Mouse (Mus musculus) heart, embryonic 16.5 days (tissue): Measurements from ENCODE around the gene Adgrv1. TPM values are rescaled to one million over a fixed set of nuclear protein-coding genes. Genes with fewer than 3 reads are reported as not detected.

Source experiments
- ATAC-seq: fragments of 200-750 bp; cut with Nextera tagmentation; replicated peaks from 2 replicates; pipeline ENCODE4 v1.8.0; 2017; ENCODE audit warnings: moderate number of reproducible peaks; ENCODE audit not compliant: insufficient read depth, low FRiP score; ENCODE audit errors: extremely low read depth
- H3K27ac ChIP-seq: fragments of 300-500 bp; sonication (generic); 2 replicates; pipeline ENCODE4 v1.5.1; 2014; ENCODE audit warnings: mild to moderate bottlenecking, low read length, control low read depth, moderate library complexity
- H3K27me3 ChIP-seq: fragments of 300-500 bp; sonication (generic); 2 replicates; pipeline ENCODE4 v1.6.1; 2014; ENCODE audit warnings: low read length, mixed read lengths; ENCODE audit not compliant: control insufficient read depth, insufficient read depth
- H3K36me3 ChIP-seq: fragments of 300-500 bp; sonication (generic); 2 replicates; pipeline ENCODE4 v1.6.1; 2014; ENCODE audit not compliant: control insufficient read depth, insufficient read depth
- H3K4me1 ChIP-seq: fragments of 300-500 bp; sonication (generic); 2 replicates; pipeline ENCODE4 v1.6.1; 2014; ENCODE audit warnings: low read length, mixed read lengths; ENCODE audit not compliant: control insufficient read depth, insufficient read depth
- H3K4me2 ChIP-seq: fragments of 300-500 bp; sonication (generic); 2 replicates; pipeline ENCODE4 v1.6.1; 2014; ENCODE audit warnings: low read depth, mild to moderate bottlenecking, control low read depth, low read length
- H3K4me3 ChIP-seq: fragments of 300-500 bp; sonication (generic); 2 replicates; pipeline ENCODE4 v1.5.1; 2014; ENCODE audit warnings: mild to moderate bottlenecking, control low read depth, low read length
- H3K9ac ChIP-seq: fragments of 300-500 bp; sonication (generic); 2 replicates; pipeline ENCODE4 v1.6.1; 2014; ENCODE audit warnings: low read length, control low read depth
- H3K9me3 ChIP-seq: fragments of 300-500 bp; sonication (generic); replicated peaks from 2 replicates; pipeline ENCODE4 v1.6.1; 2016; ENCODE audit warnings: low read length; ENCODE audit not compliant: control insufficient read depth
- WGBS: fragments of 180-500 bp; shearing (Covaris S2); extraction: QIAGEN DNeasy Blood & Tissue Kit; methylation state at CpG from one replicate; pipeline ENCODE4 v1.1.7; 2014; 5-methylcytosine and 5-hydroxymethylcytosine counted together
- polyA plus RNA-seq: library from polyadenylated mRNA; unstranded; fragments of >200 nt; fragmentation: Nextera tagmentation; extraction: Ambion mirVana; gene quantifications from 2 replicates; pipeline ENCODE4 v1.2.1, GENCODE M21; 2015

The Adgrv1 gene
- polyA plus RNA-seq, 1 experiment from 2014 or later: 0.81 TPM

DNA sequence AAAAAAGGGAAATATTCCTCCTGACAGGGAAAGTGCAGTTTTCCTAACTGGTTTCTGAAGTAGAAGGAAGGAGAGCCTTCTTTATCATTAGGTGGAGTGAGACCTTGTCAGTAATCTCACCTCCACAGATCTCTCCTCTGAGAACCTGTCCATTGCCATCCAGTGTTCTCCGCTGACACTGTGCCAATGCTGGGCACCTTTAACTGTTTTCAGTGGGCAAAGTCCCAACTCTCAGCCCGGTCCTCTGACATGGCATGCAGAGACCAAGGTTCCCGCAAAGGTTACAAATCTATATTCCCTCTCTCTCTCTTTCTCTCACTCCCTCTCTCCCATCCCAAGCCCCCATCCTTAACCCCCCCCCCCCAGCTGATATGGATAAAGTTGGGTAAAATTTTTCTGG lies 230.1 kb downstream of the Adgrv1 start:
- Histone ChIP-seq H3K4me1 (no peaks in the 10 kb centered on the region), H3K4me2 (no peak overlapping the region), H3K4me3 (no peak overlapping the region), H3K9ac (no peak overlapping the region), H3K9me3 (no peaks in the 10 kb centered on the region), H3K36me3 (no peaks in the 10 kb centered on the region), H3K27ac (no peak overlapping the region), H3K27me3 (no peaks in the 10 kb centered on the region)
- ATAC-seq: no peak
- 87% methylated on average over 3 of the region's 3 CpGs for WGBS

DNA sequence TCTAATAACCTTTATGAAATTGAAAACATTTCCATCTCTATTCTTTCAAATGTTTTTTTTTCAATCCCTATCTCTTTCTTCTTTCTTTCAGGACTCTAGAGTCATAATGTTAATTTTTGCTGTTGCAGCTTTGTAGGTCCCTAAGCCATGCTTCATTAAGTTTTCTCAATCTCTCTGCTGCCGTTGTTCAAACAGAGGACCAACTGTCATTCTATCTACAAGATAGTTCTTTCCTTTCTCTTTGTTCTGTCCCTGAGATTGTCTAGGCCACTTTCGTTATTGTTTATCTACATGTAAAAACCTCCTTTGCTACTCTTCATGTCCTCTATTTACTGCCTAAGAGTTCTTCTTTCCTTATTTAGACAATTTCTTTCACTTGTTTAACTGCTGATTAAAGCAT lies 230.8 kb downstream of the Adgrv1 start:
- no peak overlapping the region for H3K4me3 ChIP-seq
- H3K9ac ChIP-seq: no peak overlapping the region
- H3K27me3 ChIP-seq: no peaks in the 10 kb centered on the region
- H3K36me3 ChIP-seq: no peaks in the 10 kb centered on the region
- ATAC-seq: no peak
- H3K4me2 ChIP-seq: no peak overlapping the region
- H3K9me3 ChIP-seq: no peaks in the 10 kb centered on the region
- H3K27ac ChIP-seq: no peak overlapping the region
- H3K4me1 ChIP-seq: no peaks in the 10 kb centered on the region
- WGBS: 58% methylated on average over 2 of the region's 2 CpGs

DNA sequence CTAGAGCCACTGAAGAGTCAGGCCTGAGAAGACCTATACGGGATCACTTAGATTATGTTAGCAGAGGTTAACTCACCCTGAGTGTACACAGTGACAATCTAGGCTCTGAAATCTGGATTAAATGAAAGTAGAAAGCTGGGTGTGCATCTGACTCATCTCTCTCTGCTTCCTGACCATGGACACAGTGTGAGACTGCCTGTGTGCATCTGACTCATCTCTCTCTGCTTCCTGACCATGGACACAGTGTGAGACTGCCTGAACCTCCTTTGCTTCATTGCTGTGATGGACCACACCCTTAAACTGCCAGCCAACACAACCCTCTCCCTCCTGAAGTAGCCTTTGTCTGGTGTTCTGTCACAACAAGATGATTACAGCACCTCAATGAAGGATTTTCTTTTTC lies 231.2 kb downstream of the Adgrv1 start:
- 76% methylated on average over 1 of the region's 1 CpGs for WGBS
- no peak for ATAC-seq
- Histone ChIP-seq H3K4me2 (no peak overlapping the region), H3K9me3 (no peaks in the 10 kb centered on the region), H3K4me1 (no peaks in the 10 kb centered on the region), H3K9ac (no peak overlapping the region), H3K27ac (no peak overlapping the region), H3K36me3 (no peaks in the 10 kb centered on the region), H3K27me3 (no peaks in the 10 kb centered on the region), H3K4me3 (no peak overlapping the region)

DNA sequence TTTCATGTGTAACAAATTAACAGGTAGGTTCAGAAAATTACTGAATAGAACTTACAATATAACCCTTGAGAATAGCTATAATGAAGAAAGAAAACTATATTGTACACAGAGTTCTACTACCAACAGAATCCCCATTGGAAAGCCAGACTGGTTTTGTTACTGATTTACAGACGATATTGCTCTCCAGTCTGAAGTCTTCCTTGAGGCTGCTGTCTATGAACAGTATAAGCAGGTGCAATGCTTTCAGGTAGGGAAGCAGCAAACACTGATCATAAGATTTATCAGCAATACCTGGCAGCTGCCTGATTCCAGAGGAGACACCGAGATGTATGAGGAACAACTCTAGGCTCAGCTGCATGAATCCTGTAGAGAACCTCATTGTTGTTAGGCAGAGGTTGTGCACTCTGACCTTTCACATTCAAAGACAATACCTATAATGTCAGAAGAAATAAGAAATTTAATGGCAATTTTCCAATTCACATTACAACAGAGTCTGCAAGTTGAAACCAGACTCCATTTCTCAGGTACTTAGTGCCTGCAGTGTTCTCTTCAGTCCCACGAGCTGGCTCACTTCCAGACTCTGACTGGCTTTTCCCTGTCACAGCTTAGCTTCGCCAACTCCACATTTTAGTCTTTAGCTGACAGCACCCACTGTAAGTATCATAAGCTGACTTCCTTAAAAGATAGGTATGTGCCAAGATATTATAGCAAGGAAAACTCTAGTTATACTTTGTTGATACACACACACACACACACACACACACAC lies 247.2 kb downstream of the Adgrv1 start:
- H3K9ac ChIP-seq: no peak overlapping the region
- H3K4me1 ChIP-seq: 0 out of 2 replicates have a peak, but pooled peaks cover 2% of the 10 kb centered on the region
- H3K27ac ChIP-seq: no peak overlapping the region
- no peak overlapping the region for H3K4me2 ChIP-seq
- WGBS: 56% methylated on average over 4 of the region's 4 CpGs
- no peaks in the 10 kb centered on the region for H3K36me3 ChIP-seq
- H3K9me3 ChIP-seq: no peaks in the 10 kb centered on the region
- H3K4me3 ChIP-seq: no peak overlapping the region
- H3K27me3 ChIP-seq: no peaks in the 10 kb centered on the region
- ATAC-seq: peak; percentile 37; the same call in 1 of the 2 replicates

DNA sequence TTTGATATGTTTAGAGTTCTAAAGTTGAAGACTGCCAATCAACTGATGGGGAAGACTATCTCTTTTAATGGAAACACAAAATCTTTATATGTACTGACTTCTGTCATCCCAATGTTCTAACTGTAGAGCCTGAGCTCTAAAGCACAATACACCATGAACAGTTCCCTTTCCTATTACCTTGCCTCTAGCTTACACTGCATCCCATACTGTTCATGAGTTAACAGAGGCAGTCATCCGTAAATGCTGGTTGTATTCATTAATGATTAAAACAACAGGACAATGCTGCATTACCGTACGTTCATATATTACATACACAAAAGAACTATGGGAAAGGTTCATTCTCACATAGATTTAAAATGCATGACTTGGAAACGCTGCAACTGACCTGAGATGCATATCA lies 251.1 kb downstream of the Adgrv1 start:
- WGBS: 83% methylated on average over 4 of the region's 4 CpGs
- H3K4me3 ChIP-seq: no peak overlapping the region
- no peak for ATAC-seq
- no peaks in the 10 kb centered on the region for H3K36me3 ChIP-seq
- H3K4me1 ChIP-seq: 0 out of 2 replicates have a peak, but pooled peaks cover 2% of the 10 kb centered on the region
- no peaks in the 10 kb centered on the region for H3K9me3 ChIP-seq
- no peaks in the 10 kb centered on the region for H3K27me3 ChIP-seq
- H3K9ac ChIP-seq: no peak overlapping the region
- H3K4me2 ChIP-seq: no peak overlapping the region
- H3K27ac ChIP-seq: no peak overlapping the region

DNA sequence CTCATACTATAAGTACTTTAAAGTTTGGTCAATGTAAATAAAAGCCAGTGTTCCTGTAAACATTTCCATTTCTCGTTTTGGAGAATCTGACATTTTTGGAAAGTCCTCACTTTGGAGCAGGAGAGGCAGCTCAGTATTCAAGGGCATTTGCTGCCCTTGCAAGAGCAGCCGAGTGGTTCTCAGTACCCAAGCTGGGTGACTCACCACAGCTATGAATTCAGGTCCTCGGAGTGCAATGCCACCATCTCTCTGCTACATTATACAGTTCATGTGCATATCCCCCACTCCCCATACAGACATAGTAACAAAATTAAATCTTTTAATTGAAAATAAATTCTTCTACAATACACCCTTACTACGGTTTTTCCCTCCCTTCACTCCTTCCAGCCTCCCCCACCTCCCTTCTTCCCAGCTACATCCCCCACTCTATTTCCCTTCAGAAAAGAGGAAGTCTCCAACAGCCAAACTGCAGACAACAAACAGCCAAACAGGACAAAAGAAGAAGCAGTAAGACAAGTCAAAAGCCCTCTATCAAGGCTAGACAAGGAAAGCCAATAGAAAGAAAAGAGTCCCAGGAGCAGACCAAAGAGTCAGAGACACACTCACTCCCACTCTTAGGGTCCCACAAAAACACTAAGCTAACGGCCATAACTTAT lies 262.0 kb downstream of the Adgrv1 start:
- H3K27ac ChIP-seq: no peak overlapping the region
- H3K4me2 ChIP-seq: no peak overlapping the region
- no peaks in the 10 kb centered on the region for H3K36me3 ChIP-seq
- ATAC-seq: no peak
- no peaks in the 10 kb centered on the region for H3K27me3 ChIP-seq
- H3K9me3 ChIP-seq: no peaks in the 10 kb centered on the region
- H3K4me1 ChIP-seq: peaks cover 8% of the 10 kb centered on the region
- no peak overlapping the region for H3K4me3 ChIP-seq
- H3K9ac ChIP-seq: no peak overlapping the region
- 70% methylated on average over 5 of the region's 5 CpGs for WGBS

DNA sequence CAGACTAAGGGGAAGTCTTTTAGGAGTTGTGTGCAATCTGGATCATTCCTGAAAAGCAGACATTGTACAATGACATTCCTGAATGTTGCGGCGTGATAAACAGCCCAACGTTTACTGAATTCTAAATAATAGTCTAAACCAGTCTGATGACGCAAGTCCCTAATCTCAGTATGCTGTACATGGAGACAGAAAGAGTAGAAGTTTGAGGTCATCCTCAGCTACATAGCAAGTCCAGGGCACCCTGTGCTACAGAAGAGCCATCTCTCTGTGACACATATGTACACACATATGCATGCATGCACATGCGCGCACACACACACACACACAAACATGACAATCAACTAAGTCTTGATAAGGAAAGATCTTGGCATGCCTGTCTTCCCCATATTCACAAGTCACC lies 262.8 kb downstream of the Adgrv1 start:
- no peak for ATAC-seq

DNA sequence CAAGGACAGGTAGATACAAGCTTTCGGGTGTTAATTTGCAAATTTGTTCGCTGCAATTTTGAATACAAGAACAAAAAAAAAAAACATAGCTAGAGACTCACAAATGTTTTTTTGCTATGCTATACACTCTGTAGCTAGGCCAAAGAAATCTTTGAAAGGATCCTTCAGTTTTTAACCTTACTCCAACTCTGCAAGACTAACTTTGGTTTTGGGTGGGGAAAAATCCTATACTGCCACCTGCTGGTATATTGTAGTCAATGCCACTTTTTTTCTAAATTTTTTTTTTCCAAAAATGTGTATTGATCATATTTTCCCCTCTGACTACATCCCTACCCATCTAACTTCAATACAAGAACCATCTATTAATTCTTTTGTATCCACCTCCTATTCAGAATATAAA lies 263.4 kb downstream of the Adgrv1 start:
- WGBS: 78% methylated on average over 2 of the region's 2 CpGs

More for the DNA sequence above, 262.8 kb downstream of the Adgrv1 start:
- Histone ChIP-seq H3K36me3 (no peaks in the 10 kb centered on the region), H3K27me3 (no peaks in the 10 kb centered on the region), H3K9ac (no peak overlapping the region), H3K4me3 (no peak overlapping the region), H3K4me1 (peaks cover 8% of the 10 kb centered on the region), H3K27ac (no peak overlapping the region), H3K4me2 (no peak overlapping the region), H3K9me3 (no peaks in the 10 kb centered on the region)
- 86% methylated on average over 6 of the region's 6 CpGs for WGBS

DNA sequence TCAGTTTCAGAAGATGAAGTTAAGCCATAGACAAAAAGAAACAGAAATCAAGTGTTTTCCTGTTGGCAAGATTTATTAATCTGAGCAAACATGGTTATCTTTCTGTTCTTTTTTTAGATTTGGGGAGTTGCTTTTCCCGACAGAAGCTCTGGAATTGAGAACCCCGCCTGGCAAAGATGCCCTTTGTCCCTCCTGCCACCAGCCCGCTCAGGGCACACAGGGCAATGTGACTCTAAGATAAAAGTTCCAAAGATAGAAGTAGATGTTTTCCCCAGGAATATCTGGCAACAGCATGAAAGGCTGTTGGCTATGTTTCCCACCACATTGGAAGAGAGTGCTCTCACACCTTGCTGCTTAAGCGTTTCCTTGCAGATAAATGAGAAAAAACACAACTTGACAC lies 264.0 kb downstream of the Adgrv1 start:
- Histone ChIP-seq H3K27ac (no peak overlapping the region; the same call in 1 of the 2 replicates), H3K4me3 (no peak overlapping the region)
- no peak for ATAC-seq

More for the DNA sequence above, 263.4 kb downstream of the Adgrv1 start:
- Histone ChIP-seq H3K36me3 (no peaks in the 10 kb centered on the region), H3K27me3 (no peaks in the 10 kb centered on the region), H3K9ac (no peak overlapping the region), H3K4me3 (no peak overlapping the region), H3K4me1 (peaks cover 8% of the 10 kb centered on the region), H3K27ac (no peak overlapping the region), H3K9me3 (no peaks in the 10 kb centered on the region), H3K4me2 (no peak overlapping the region; the same call in 1 of the 2 replicates)
- no peak for ATAC-seq

More for the DNA sequence above, 264.0 kb downstream of the Adgrv1 start:
- Histone ChIP-seq H3K4me2 (peak overlapping the region; percentile 32), H3K9ac (no peak overlapping the region), H3K27me3 (no peaks in the 10 kb centered on the region), H3K9me3 (no peaks in the 10 kb centered on the region), H3K4me1 (peaks cover 8% of the 10 kb centered on the region), H3K36me3 (no peaks in the 10 kb centered on the region)
- WGBS: 26% methylated on average over 4 of the region's 4 CpGs
